Mouse (Mus musculus): ENCODE measurements around the gene B4galt2. TPM values are rescaled to one million over a fixed set of nuclear protein-coding genes. Genes with fewer than 3 reads are reported as not detected.
A peak's percentile ranks its signal among the peaks of the same experiment; 100 is the strongest.

Gene B4galt2
- polyA plus RNA-seq, 1 experiment from 2014 or later, result 10.5 TPM

DNA sequence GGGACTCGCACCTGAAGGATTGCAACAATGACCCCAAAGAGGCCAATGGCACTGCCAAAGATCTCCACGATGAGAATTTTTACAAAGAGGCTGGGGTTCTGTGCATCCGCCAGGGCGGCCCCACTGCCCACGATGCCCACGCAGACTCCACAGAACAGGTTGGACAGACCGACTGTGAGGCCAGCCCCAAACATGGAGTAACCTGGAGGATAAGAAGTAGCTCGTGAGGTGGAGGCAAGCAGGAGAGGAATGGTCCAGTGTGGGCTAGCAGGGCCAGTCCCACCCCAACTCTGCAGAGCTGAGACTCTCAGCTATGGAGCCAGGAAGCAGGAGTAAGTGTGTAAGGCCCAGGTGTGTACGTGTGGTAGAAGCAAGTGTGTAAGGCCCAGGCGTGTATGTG lies 1.8 kb upstream of the B4galt2 start:
- peaks cover 11% of the 10 kb centered on the region for H3K36me3 ChIP-seq (ENCODE audit: control insufficient read depth, insufficient read depth, low read length)

DNA sequence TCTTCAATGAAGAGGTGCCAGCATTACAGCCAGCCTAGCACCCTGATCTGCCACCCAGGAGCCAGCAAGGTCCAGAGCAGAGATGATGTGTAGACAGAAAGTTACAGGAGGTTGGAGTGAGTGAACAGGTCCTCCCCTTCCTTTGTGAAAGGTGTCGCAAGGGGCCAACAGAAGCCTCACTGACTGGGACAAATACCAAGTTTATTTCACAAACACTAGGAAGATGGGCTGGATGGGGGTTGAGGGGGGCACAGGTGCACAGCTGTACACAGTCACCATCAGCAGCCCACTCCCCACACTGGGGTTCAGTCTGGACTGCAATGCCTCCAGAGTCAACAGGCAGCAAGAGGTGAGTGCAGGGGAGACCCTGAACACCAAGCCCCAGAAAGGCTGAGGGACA lies 859 bp upstream of the B4galt2 start:
- H3K9me3 ChIP-seq (ENCODE audit: control insufficient read depth, low read length), result no peaks in the 10 kb centered on the region
- no peak overlapping the region for H3K27ac ChIP-seq (ENCODE audit: low read length)
- peak overlapping the region; percentile 97 for H3K4me2 ChIP-seq (ENCODE audit: low read depth, low read length)
- no peaks in the 10 kb centered on the region for H3K27me3 ChIP-seq (replicated peaks; ENCODE audit: control insufficient read depth, insufficient read depth, low read length)
- H3K4me1 ChIP-seq (ENCODE audit: control insufficient read depth, insufficient read depth, low read length), result peaks cover 25% of the 10 kb centered on the region
- no peak for ATAC-seq
- peak overlapping the region; percentile 82; the same call in 1 of the 2 replicates for H3K9ac ChIP-seq (ENCODE audit: low read depth, low read length)
- H3K4me3 ChIP-seq (ENCODE audit: low read length), result peak overlapping the region; percentile 72
- 100% methylated on average over 1 of the region's 1 CpGs for WGBS
- H3K36me3 ChIP-seq (ENCODE audit: control insufficient read depth, insufficient read depth, low read length), result peaks cover 11% of the 10 kb centered on the region

More for the DNA sequence above, 1.8 kb upstream of the B4galt2 start:
- H3K9ac ChIP-seq (ENCODE audit: low read depth, low read length), result no peak overlapping the region
- no peak for ATAC-seq
- H3K4me1 ChIP-seq (ENCODE audit: control insufficient read depth, insufficient read depth, low read length), result peaks cover 25% of the 10 kb centered on the region
- H3K27ac ChIP-seq (ENCODE audit: low read length), result no peak overlapping the region
- no peak overlapping the region for H3K4me3 ChIP-seq (ENCODE audit: low read length)
- no peak overlapping the region for H3K4me2 ChIP-seq (ENCODE audit: low read depth, low read length)
- 92% methylated on average over 10 of the region's 10 CpGs for WGBS
- H3K9me3 ChIP-seq (ENCODE audit: control insufficient read depth, low read length), result no peaks in the 10 kb centered on the region
- H3K27me3 ChIP-seq (replicated peaks; ENCODE audit: control insufficient read depth, insufficient read depth, low read length), result no peaks in the 10 kb centered on the region

DNA sequence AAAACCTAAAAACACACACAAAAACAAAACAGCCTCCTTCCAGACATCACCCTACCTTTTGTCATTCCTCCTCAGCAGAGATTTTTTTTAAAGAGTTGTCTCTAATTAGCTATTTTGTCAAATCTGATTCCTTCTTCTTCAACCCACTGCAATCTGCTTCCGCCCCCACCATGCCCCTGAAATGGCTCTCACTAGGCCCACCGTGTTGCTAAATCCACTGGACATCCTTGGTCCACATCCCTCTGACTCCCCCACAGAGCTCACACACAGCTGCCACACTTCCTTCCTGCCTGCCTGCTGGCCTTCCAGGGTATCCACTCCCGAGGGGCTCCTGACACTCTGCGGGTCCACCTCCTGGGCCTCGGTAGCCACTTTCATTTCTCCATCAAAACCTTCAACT lies 4.6 kb downstream of the B4galt2 start:
- ATAC-seq, result no peak
- Histone ChIP-seq H3K9ac (ENCODE audit: low read depth, low read length) (no peak overlapping the region), H3K9me3 (ENCODE audit: control insufficient read depth, low read length) (no peaks in the 10 kb centered on the region), H3K36me3 (ENCODE audit: control insufficient read depth, insufficient read depth, low read length) (no peaks in the 10 kb centered on the region), H3K27me3 (replicated peaks; ENCODE audit: control insufficient read depth, insufficient read depth, low read length) (no peaks in the 10 kb centered on the region), H3K4me1 (ENCODE audit: control insufficient read depth, insufficient read depth, low read length) (peaks cover 7% of the 10 kb centered on the region; the same call in 1 of the 2 replicates), H3K27ac (ENCODE audit: low read length) (no peak overlapping the region), H3K4me3 (ENCODE audit: low read length) (no peak overlapping the region), H3K4me2 (ENCODE audit: low read depth, low read length) (no peak overlapping the region)
- 69% methylated on average over 5 of the region's 5 CpGs for WGBS

DNA sequence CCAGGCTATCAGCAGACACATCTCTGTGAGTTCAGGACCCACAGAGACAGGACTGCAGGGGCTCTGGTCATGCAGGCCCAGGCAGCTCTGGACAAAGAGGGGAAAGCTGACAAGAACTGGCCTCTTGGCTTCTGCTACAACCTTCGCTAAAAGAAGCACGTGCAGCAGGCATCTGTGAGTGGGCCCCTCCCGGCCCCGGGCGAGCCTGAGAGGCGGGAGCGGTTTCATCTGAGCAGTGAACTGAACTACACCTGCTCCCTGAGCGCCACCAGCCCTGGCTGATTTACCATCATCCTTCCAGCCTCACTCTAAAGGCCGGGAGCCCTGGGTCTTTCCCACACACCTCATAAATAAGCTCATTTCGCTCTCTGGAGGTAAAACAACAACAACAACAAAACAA lies 5.0 kb downstream of the B4galt2 start:
- H3K4me3 ChIP-seq (ENCODE audit: low read length), result no peak overlapping the region
- no peaks in the 10 kb centered on the region for H3K27me3 ChIP-seq (replicated peaks; ENCODE audit: control insufficient read depth, insufficient read depth, low read length)
- no peaks in the 10 kb centered on the region for H3K9me3 ChIP-seq (ENCODE audit: control insufficient read depth, low read length)
- WGBS, result 61% methylated on average over 10 of the region's 10 CpGs
- no peak overlapping the region for H3K9ac ChIP-seq (ENCODE audit: low read depth, low read length)
- H3K4me1 ChIP-seq (ENCODE audit: control insufficient read depth, insufficient read depth, low read length), result 0 out of 2 replicates have a peak, but pooled peaks cover 4% of the 10 kb centered on the region
- no peaks in the 10 kb centered on the region for H3K36me3 ChIP-seq (ENCODE audit: control insufficient read depth, insufficient read depth, low read length)
- H3K27ac ChIP-seq (ENCODE audit: low read length), result no peak overlapping the region
- no peak for ATAC-seq
- H3K4me2 ChIP-seq (ENCODE audit: low read depth, low read length), result no peak overlapping the region

DNA sequence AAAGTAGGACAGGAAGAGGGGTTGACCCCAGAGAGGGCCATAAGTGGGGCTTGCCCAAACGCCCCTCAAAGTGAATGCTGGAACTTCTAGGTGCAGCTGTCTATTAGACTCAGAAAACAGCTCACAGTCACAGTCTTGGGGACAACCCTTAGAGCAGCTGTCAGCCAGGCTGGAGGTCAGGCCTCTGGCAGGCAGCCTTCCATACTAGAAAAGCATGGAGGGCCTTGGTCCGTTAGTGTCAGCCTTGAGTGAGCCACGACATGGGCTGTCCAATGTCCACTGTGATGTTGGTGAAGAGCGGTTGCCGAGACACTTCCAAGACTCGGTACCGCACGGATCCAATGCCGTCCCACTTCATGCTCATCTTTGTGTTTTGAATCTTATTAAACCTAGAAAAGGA lies 9.7 kb downstream of the B4galt2 start:
- Histone ChIP-seq H3K27me3 (replicated peaks; ENCODE audit: control insufficient read depth, insufficient read depth, low read length) (no peaks in the 10 kb centered on the region), H3K4me2 (ENCODE audit: low read depth, low read length) (no peak overlapping the region), H3K4me3 (ENCODE audit: low read length) (no peak overlapping the region), H3K36me3 (ENCODE audit: control insufficient read depth, insufficient read depth, low read length) (no peaks in the 10 kb centered on the region), H3K27ac (ENCODE audit: low read length) (no peak overlapping the region), H3K9me3 (ENCODE audit: control insufficient read depth, low read length) (no peaks in the 10 kb centered on the region), H3K9ac (ENCODE audit: low read depth, low read length) (no peak overlapping the region), H3K4me1 (ENCODE audit: control insufficient read depth, insufficient read depth, low read length) (peaks cover 8% of the 10 kb centered on the region)
- 93% methylated on average over 9 of the region's 9 CpGs for WGBS
- ATAC-seq, result no peak

DNA sequence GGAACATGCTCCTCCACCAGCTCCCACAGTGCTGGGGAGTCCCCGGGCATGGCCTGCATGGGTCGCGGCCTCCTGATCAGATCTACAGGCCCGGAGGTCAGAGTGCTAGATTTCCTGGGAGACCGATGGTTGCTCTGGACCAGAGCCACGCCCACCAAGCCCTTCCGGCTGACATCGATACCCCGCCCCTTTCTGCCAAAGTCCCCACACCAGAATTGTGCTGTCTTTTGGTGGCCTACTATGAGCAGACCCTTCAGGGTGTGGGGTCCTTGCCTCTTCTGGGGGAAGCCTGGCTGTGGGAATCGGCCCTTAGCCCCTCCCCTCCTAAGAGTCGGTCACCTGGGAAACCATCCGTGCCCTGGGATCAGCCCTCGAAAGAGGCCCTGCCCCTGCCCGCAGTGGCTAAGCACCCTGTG lies 10.8 kb downstream of the B4galt2 start, which contains the start of gene Ccdc24:
Ccdc24 (minus strand) TSS at position 87 of the 416 bp plus-strand sequence.
- Histone ChIP-seq H3K27me3 (replicated peaks; ENCODE audit: control insufficient read depth, insufficient read depth, low read length) (no peaks in the 10 kb centered on the region), H3K9ac (ENCODE audit: low read depth, low read length) (peak within 1 kb of the TSS; percentile 16), H3K27ac (ENCODE audit: low read length) (no peak within 1 kb of the TSS), H3K9me3 (ENCODE audit: control insufficient read depth, low read length) (no peaks in the 10 kb centered on the region), H3K4me1 (ENCODE audit: control insufficient read depth, insufficient read depth, low read length) (peaks cover 10% of the 10 kb centered on the region), H3K4me2 (ENCODE audit: low read depth, low read length) (peak within 1 kb of the TSS; percentile 47), H3K4me3 (ENCODE audit: low read length) (peak within 1 kb of the TSS; percentile 22), H3K36me3 (ENCODE audit: control insufficient read depth, insufficient read depth, low read length) (no peaks in the 10 kb centered on the region)
- peak; percentile 54 for ATAC-seq
- 10% methylated on average over 14 of the region's 14 CpGs for WGBS

- no peak overlapping the region for H3K27ac ChIP-seq (ENCODE audit: low read length)
- no peak for ATAC-seq
- H3K36me3 ChIP-seq (ENCODE audit: control insufficient read depth, insufficient read depth, low read length), result no peaks in the 10 kb centered on the region
- no peaks in the 10 kb centered on the region for H3K27me3 ChIP-seq (replicated peaks; ENCODE audit: control insufficient read depth, insufficient read depth, low read length)
- no peak overlapping the region for H3K4me2 ChIP-seq (ENCODE audit: low read depth, low read length)
- WGBS, result 71% methylated on average over 7 of the region's 7 CpGs
- no peaks in the 10 kb centered on the region for H3K9me3 ChIP-seq (ENCODE audit: control insufficient read depth, low read length)
- peaks cover 10% of the 10 kb centered on the region for H3K4me1 ChIP-seq (ENCODE audit: control insufficient read depth, insufficient read depth, low read length)
- no peak overlapping the region for H3K9ac ChIP-seq (ENCODE audit: low read depth, low read length)
- H3K4me3 ChIP-seq (ENCODE audit: low read length), result no peak overlapping the region
These were observed 11.5 kb downstream of the B4galt2 start for GRCm38 (mm10) chr4:117871787-117872186.

GRCm38 (mm10) chr4:117870437-117870836 lies 12.8 kb downstream of the B4galt2 start:
- no peaks in the 10 kb centered on the region for H3K36me3 ChIP-seq (ENCODE audit: control insufficient read depth, insufficient read depth, low read length)
- no peak overlapping the region for H3K4me2 ChIP-seq (ENCODE audit: low read depth, low read length)
- no peak overlapping the region for H3K9ac ChIP-seq (ENCODE audit: low read depth, low read length)
- no peak overlapping the region for H3K4me3 ChIP-seq (ENCODE audit: low read length)
- H3K27ac ChIP-seq (ENCODE audit: low read length), result no peak overlapping the region
- no peaks in the 10 kb centered on the region for H3K27me3 ChIP-seq (replicated peaks; ENCODE audit: control insufficient read depth, insufficient read depth, low read length)
- 63% methylated on average over 1 of the region's 1 CpGs for WGBS
- peaks cover 22% of the 10 kb centered on the region for H3K4me1 ChIP-seq (ENCODE audit: control insufficient read depth, insufficient read depth, low read length)
- H3K9me3 ChIP-seq (ENCODE audit: control insufficient read depth, low read length), result no peaks in the 10 kb centered on the region
- no peak for ATAC-seq

GRCm38 (mm10) chr4:117869317-117869716 lies 14.0 kb downstream of the B4galt2 start:
- 69% methylated on average over 9 of the region's 9 CpGs for WGBS
- Histone ChIP-seq H3K27me3 (replicated peaks; ENCODE audit: control insufficient read depth, insufficient read depth, low read length) (no peaks in the 10 kb centered on the region), H3K36me3 (ENCODE audit: control insufficient read depth, insufficient read depth, low read length) (0 out of 2 replicates have a peak, but pooled peaks cover 2% of the 10 kb centered on the region), H3K9me3 (ENCODE audit: control insufficient read depth, low read length) (no peaks in the 10 kb centered on the region), H3K4me1 (ENCODE audit: control insufficient read depth, insufficient read depth, low read length) (peaks cover 22% of the 10 kb centered on the region), H3K9ac (ENCODE audit: low read depth, low read length) (no peak overlapping the region), H3K4me3 (ENCODE audit: low read length) (no peak overlapping the region), H3K4me2 (ENCODE audit: low read depth, low read length) (no peak overlapping the region), H3K27ac (ENCODE audit: low read length) (no peak overlapping the region)
- no peak for ATAC-seq

- H3K4me2 ChIP-seq (ENCODE audit: low read depth, low read length), result no peak overlapping the region; the same call in 1 of the 2 replicates
- peaks cover 22% of the 10 kb centered on the region for H3K4me1 ChIP-seq (ENCODE audit: control insufficient read depth, insufficient read depth, low read length)
- no peaks in the 10 kb centered on the region for H3K9me3 ChIP-seq (ENCODE audit: control insufficient read depth, low read length)
- 0 out of 2 replicates have a peak overlapping the region, but pooled peaks have one; percentile 18 for H3K9ac ChIP-seq (ENCODE audit: low read depth, low read length)
- no peak for ATAC-seq
- WGBS, result 19% methylated on average over 24 of the region's 24 CpGs
- 0 out of 2 replicates have a peak, but pooled peaks cover 2% of the 10 kb centered on the region for H3K36me3 ChIP-seq (ENCODE audit: control insufficient read depth, insufficient read depth, low read length)
- H3K27ac ChIP-seq (ENCODE audit: low read length), result no peak overlapping the region
- no peak overlapping the region for H3K4me3 ChIP-seq (ENCODE audit: low read length)
- no peaks in the 10 kb centered on the region for H3K27me3 ChIP-seq (replicated peaks; ENCODE audit: control insufficient read depth, insufficient read depth, low read length)
These were observed 15.5 kb downstream of the B4galt2 start for GRCm38 (mm10) chr4:117867823-117868222.

Measured in intestine, embryonic 16.5 days (tissue).